Mouse (Mus musculus): ENCODE results near the gene Fbxl7. TPM values are rescaled to one million over a fixed set of nuclear protein-coding genes. Genes with fewer than 3 reads are reported as not detected.

Gene Fbxl7
- polyA plus RNA-seq, 1 experiment: 4.2 TPM

DNA sequence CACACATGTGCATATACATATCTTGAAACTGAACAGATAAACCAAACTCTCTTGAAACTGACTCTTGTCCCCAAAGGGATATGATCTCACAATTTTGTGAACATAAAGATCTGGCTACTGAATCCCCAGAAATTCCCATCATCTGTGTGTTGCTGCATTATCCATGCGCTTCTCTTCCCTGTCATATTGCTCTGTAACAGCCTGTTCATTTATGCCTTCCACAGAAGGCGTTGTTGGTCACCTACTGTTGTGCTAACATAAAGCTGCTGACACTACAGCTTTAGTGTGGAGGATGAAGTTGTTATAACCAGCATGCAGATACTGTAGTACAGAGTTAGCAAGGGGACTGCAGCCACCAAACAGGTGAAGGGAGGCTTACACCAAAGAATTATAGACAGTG, 179.2 kb downstream of the Fbxl7 start:
- TF ChIP-seq CEBPB (IDR thresholded peaks at IDR 0.05; ENCODE audit: low read depth) (no peak), MAX (IDR thresholded peaks at IDR 0.05) (no peak), FOSL1 (IDR thresholded peaks at IDR 0.05; ENCODE audit: insufficient read depth, low read length, poor library complexity, severe bottlenecking) (no peak), USF1 (IDR thresholded peaks at IDR 0.05; ENCODE audit: low read depth) (no peak), MYOG (IDR thresholded peaks at IDR 0.05; ENCODE audit: control insufficient read depth, extremely low read depth, insufficient read length) (no peak), CTCF (IDR thresholded peaks at IDR 0.05; ENCODE audit: control insufficient read depth, insufficient read depth, insufficient read length) (no peak), MYOD1 (IDR thresholded peaks at IDR 0.05; ENCODE audit: control insufficient read depth, insufficient read length, low read depth) (no peak)
- Histone ChIP-seq H3K36me3 (ENCODE audit: control insufficient read depth, insufficient read depth) (no peaks in the 10 kb centered on the region), H3K27me3 (ENCODE audit: control insufficient read depth, insufficient read depth, insufficient read length) (no peaks in the 10 kb centered on the region), H3K4me3 (ENCODE audit: insufficient read depth, poor library complexity, severe bottlenecking) (no peak overlapping the region), H3K79me3 (ENCODE audit: low read depth) (no peaks in the 10 kb centered on the region), H3K79me2 (ENCODE audit: control insufficient read depth, insufficient read depth) (no peaks in the 10 kb centered on the region), H3ac (ENCODE audit: control insufficient read depth, insufficient read length, low read depth) (no peak overlapping the region)

DNA sequence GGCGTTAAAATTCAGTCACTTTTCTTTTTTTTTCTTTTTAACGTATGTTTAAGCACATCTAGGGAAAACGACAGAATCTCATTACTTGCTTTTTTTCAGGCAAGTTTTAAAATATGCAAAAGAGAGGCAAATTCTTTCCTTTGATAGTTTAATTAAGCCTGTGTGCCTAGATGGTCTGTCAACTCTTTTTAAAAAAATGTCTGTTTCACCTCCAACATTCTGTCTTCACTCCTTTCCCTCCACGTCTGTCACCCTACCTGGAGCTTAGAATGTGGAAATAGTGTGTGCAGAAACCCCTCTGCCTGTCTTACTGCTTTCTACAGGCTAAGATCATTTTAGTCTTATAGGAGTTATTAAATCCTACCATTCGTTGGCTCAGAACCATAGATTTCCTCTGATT, 179.7 kb downstream of the Fbxl7 start:
- Histone ChIP-seq H3K79me3 (ENCODE audit: low read depth) (no peaks in the 10 kb centered on the region), H3K79me2 (ENCODE audit: control insufficient read depth, insufficient read depth) (no peaks in the 10 kb centered on the region), H3K4me3 (ENCODE audit: insufficient read depth, poor library complexity, severe bottlenecking) (no peak overlapping the region), H3ac (ENCODE audit: control insufficient read depth, insufficient read length, low read depth) (no peak overlapping the region), H3K27me3 (ENCODE audit: control insufficient read depth, insufficient read depth, insufficient read length) (no peaks in the 10 kb centered on the region), H3K36me3 (ENCODE audit: control insufficient read depth, insufficient read depth) (no peaks in the 10 kb centered on the region)
- TF ChIP-seq CTCF (IDR thresholded peaks at IDR 0.05; ENCODE audit: control insufficient read depth, insufficient read depth, insufficient read length) (no peak), MYOG (IDR thresholded peaks at IDR 0.05; ENCODE audit: control insufficient read depth, extremely low read depth, insufficient read length) (no peak), MAX (IDR thresholded peaks at IDR 0.05) (no peak), MYOD1 (IDR thresholded peaks at IDR 0.05; ENCODE audit: control insufficient read depth, insufficient read length, low read depth) (no peak), CEBPB (IDR thresholded peaks at IDR 0.05; ENCODE audit: low read depth) (no peak), FOSL1 (IDR thresholded peaks at IDR 0.05; ENCODE audit: insufficient read depth, low read length, poor library complexity, severe bottlenecking) (no peak), USF1 (IDR thresholded peaks at IDR 0.05; ENCODE audit: low read depth) (no peak)

DNA sequence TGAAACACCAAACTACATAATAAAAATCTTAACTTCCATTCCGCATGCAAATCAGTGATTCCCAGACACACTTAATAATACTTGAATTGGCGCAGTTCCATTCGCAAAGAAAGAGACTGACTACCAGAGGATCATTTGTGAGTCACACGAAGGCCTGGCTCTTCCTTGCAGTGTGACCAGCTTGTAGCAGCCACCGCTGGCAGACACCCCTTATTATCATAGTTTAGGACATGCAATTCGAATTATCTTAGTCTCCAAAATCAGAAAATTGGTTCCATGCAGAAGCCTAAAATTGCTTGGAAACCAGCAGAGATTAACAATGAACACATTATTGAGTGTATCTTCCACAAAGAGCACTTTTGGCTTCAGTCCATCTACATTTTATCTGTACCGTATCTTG, 183.1 kb downstream of the Fbxl7 start:
- Histone ChIP-seq H3ac (ENCODE audit: control insufficient read depth, insufficient read length, low read depth) (no peak overlapping the region), H3K4me3 (ENCODE audit: insufficient read depth, poor library complexity, severe bottlenecking) (no peak overlapping the region), H3K36me3 (ENCODE audit: control insufficient read depth, insufficient read depth) (no peaks in the 10 kb centered on the region), H3K79me2 (ENCODE audit: control insufficient read depth, insufficient read depth) (no peaks in the 10 kb centered on the region), H3K27me3 (ENCODE audit: control insufficient read depth, insufficient read depth, insufficient read length) (no peaks in the 10 kb centered on the region), H3K79me3 (ENCODE audit: low read depth) (no peaks in the 10 kb centered on the region)
- TF ChIP-seq CTCF (IDR thresholded peaks at IDR 0.05; ENCODE audit: control insufficient read depth, insufficient read depth, insufficient read length) (no peak), MAX (IDR thresholded peaks at IDR 0.05) (no peak), FOSL1 (IDR thresholded peaks at IDR 0.05; ENCODE audit: insufficient read depth, low read length, poor library complexity, severe bottlenecking) (no peak), CEBPB (IDR thresholded peaks at IDR 0.05; ENCODE audit: low read depth) (no peak), USF1 (IDR thresholded peaks at IDR 0.05; ENCODE audit: low read depth) (no peak), MYOG (IDR thresholded peaks at IDR 0.05; ENCODE audit: control insufficient read depth, extremely low read depth, insufficient read length) (no peak), MYOD1 (IDR thresholded peaks at IDR 0.05; ENCODE audit: control insufficient read depth, insufficient read length, low read depth) (no peak)

GRCm38 (mm10) chr15:26704966-26705365, 190.4 kb downstream of the Fbxl7 start:
- no peaks in the 10 kb centered on the region for H3K79me3 ChIP-seq (ENCODE audit: low read depth)
- H3K27me3 ChIP-seq (ENCODE audit: control insufficient read depth, insufficient read depth, insufficient read length): no peaks in the 10 kb centered on the region
- no peak overlapping the region for H3K4me3 ChIP-seq (ENCODE audit: insufficient read depth, poor library complexity, severe bottlenecking)
- H3K79me2 ChIP-seq (ENCODE audit: control insufficient read depth, insufficient read depth): no peaks in the 10 kb centered on the region
- H3ac ChIP-seq (ENCODE audit: control insufficient read depth, insufficient read length, low read depth): no peak overlapping the region
- no peak for TF ChIP-seq MYOG (IDR thresholded peaks at IDR 0.05; ENCODE audit: control insufficient read depth, extremely low read depth, insufficient read length)
- no peak for TF ChIP-seq MAX (IDR thresholded peaks at IDR 0.05)
- no peak for TF ChIP-seq USF1 (IDR thresholded peaks at IDR 0.05; ENCODE audit: low read depth)
- no peak for TF ChIP-seq MYOD1 (IDR thresholded peaks at IDR 0.05; ENCODE audit: control insufficient read depth, insufficient read length, low read depth)
- no peak for TF ChIP-seq CEBPB (IDR thresholded peaks at IDR 0.05; ENCODE audit: low read depth)
- TF ChIP-seq CTCF (IDR thresholded peaks at IDR 0.05; ENCODE audit: control insufficient read depth, insufficient read depth, insufficient read length): no peak
- no peak for TF ChIP-seq FOSL1 (IDR thresholded peaks at IDR 0.05; ENCODE audit: insufficient read depth, low read length, poor library complexity, severe bottlenecking)
- H3K36me3 ChIP-seq (ENCODE audit: control insufficient read depth, insufficient read depth): no peaks in the 10 kb centered on the region

DNA sequence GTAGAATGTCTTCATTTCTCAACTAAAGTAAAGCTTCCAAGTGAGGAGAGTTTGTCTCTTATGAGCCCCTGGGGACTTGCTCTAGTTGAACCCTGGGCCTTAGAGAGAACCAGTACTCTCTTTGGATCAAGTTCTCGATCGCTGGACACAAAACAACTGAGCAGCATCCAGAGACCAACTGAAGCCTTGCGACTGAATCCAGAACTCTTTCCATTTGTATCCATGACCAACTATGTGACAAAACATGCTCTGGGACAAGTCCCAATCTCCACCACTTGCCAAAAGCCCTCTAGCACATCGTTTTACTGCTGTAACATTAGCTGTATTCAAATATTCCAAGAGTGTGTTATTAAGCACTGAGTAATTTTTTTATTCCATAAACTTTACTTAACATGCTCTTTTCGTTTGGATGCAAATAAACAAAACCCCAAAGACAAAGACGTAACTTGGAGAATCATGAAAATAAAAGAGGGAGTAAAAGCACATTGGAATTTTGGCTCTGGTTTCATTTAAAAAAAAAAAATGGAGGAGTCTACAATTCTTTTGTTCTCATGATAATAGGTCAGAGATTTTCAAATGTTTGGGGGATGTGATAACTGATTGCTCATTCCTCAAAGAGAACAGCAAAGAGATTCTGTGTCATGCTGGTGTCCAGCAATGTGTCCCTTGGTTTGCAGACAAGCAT, 192.1 kb downstream of the Fbxl7 start:
- Histone ChIP-seq H3K4me3 (ENCODE audit: insufficient read depth, poor library complexity, severe bottlenecking) (no peak overlapping the region), H3ac (ENCODE audit: control insufficient read depth, insufficient read length, low read depth) (no peak overlapping the region), H3K79me2 (ENCODE audit: control insufficient read depth, insufficient read depth) (no peaks in the 10 kb centered on the region), H3K27me3 (ENCODE audit: control insufficient read depth, insufficient read depth, insufficient read length) (no peaks in the 10 kb centered on the region), H3K79me3 (ENCODE audit: low read depth) (no peaks in the 10 kb centered on the region), H3K36me3 (ENCODE audit: control insufficient read depth, insufficient read depth) (no peaks in the 10 kb centered on the region)
- TF ChIP-seq CTCF (IDR thresholded peaks at IDR 0.05; ENCODE audit: control insufficient read depth, insufficient read depth, insufficient read length): no peak
- no peak for TF ChIP-seq CEBPB (IDR thresholded peaks at IDR 0.05; ENCODE audit: low read depth)
- no peak for TF ChIP-seq MYOG (IDR thresholded peaks at IDR 0.05; ENCODE audit: control insufficient read depth, extremely low read depth, insufficient read length)
- TF ChIP-seq FOSL1 (IDR thresholded peaks at IDR 0.05; ENCODE audit: insufficient read depth, low read length, poor library complexity, severe bottlenecking): no peak
- TF ChIP-seq USF1 (IDR thresholded peaks at IDR 0.05; ENCODE audit: low read depth): no peak
- no peak for TF ChIP-seq MYOD1 (IDR thresholded peaks at IDR 0.05; ENCODE audit: control insufficient read depth, insufficient read length, low read depth)
- no peak for TF ChIP-seq MAX (IDR thresholded peaks at IDR 0.05)
